Mouse (Mus musculus) liver, embryonic 12.5 days (tissue): ENCODE measurements around the gene Gm49355. TPM values are rescaled to one million over a fixed set of nuclear protein-coding genes. Genes with fewer than 3 reads are reported as not detected.

ENCODE experiments used
- ATAC-seq: fragments of 200-750 bp; cut with Nextera tagmentation; 2 replicates; pipeline ENCODE4 v1.8.0; 2017; ENCODE audit warnings: moderate number of reproducible peaks, mild to moderate bottlenecking, moderate library complexity
- H3K27ac ChIP-seq: fragments of 300-500 bp; sonication (generic); 2 replicates; pipeline ENCODE4 v1.5.1; 2016; ENCODE audit warnings: mild to moderate bottlenecking
- H3K27me3 ChIP-seq: fragments of 300-500 bp; sonication (generic); replicated peaks from 2 replicates; pipeline ENCODE4 v1.6.1; 2016; ENCODE audit warnings: mild to moderate bottlenecking, moderate library complexity
- H3K36me3 ChIP-seq: fragments of 300-500 bp; sonication (generic); 2 replicates; pipeline ENCODE4 v1.6.1; 2016; ENCODE audit warnings: mild to moderate bottlenecking, moderate library complexity
- H3K4me1 ChIP-seq: fragments of 300-500 bp; sonication (generic); 2 replicates; pipeline ENCODE4 v1.6.1; 2016
- H3K4me2 ChIP-seq: fragments of 300-500 bp; sonication (generic); 2 replicates; pipeline ENCODE4 v1.6.1; 2016; ENCODE audit warnings: mild to moderate bottlenecking, moderate library complexity
- H3K4me3 ChIP-seq: fragments of 300-500 bp; sonication (generic); 2 replicates; pipeline ENCODE4 v1.5.1; 2016; ENCODE audit warnings: mild to moderate bottlenecking, moderate library complexity
- H3K9ac ChIP-seq: fragments of 300-500 bp; sonication (generic); 2 replicates; pipeline ENCODE4 v1.6.1; 2016; ENCODE audit warnings: mild to moderate bottlenecking, moderate library complexity
- H3K9me3 ChIP-seq: fragments of 300-500 bp; sonication (generic); replicated peaks from 2 replicates; pipeline ENCODE4 v1.6.1; 2016; ENCODE audit warnings: mild to moderate bottlenecking, moderate library complexity
- WGBS: fragments of 180-500 bp; shearing (Covaris S2); methylation state at CpG from one replicate; pipeline ENCODE4 v1.1.7; 2016; ENCODE audit not compliant: insufficient replicate concordance; 5-methylcytosine and 5-hydroxymethylcytosine counted together
- polyA plus RNA-seq: library from polyadenylated mRNA; unstranded; fragments of >200 nt; fragmentation: Nextera tagmentation; extraction: Ambion mirVana; gene quantifications from 2 replicates; pipeline ENCODE4 v1.2.1, GENCODE M21; 2016

Gene Gm49355
- polyA plus RNA-seq, 1 experiment from 2014 or later = 0.08 TPM

GRCm38 (mm10) chr14:12344746-12345240 is 61.0 kb downstream of the Gm49355 start:
- no peak overlapping the region for H3K27ac ChIP-seq
- H3K4me3 ChIP-seq = no peak overlapping the region
- no peaks in the 10 kb centered on the region for H3K9me3 ChIP-seq
- no peak overlapping the region for H3K9ac ChIP-seq
- ATAC-seq = no peak
- WGBS = under 1% methylated on average over 39 of the region's 39 CpGs
- peaks cover 100% of the 10 kb centered on the region for H3K27me3 ChIP-seq
- H3K4me1 ChIP-seq = no peaks in the 10 kb centered on the region
- H3K36me3 ChIP-seq = no peaks in the 10 kb centered on the region
- H3K4me2 ChIP-seq = no peak overlapping the region

GRCm38 (mm10) chr14:12345241-12345921 is 61.6 kb downstream of the Gm49355 start:
- no peaks in the 10 kb centered on the region for H3K36me3 ChIP-seq
- 3% methylated on average over 40 of the region's 40 CpGs for WGBS
- ATAC-seq = no peak
- H3K27ac ChIP-seq = no peak overlapping the region
- peaks cover 100% of the 10 kb centered on the region for H3K27me3 ChIP-seq
- no peak overlapping the region for H3K9ac ChIP-seq
- H3K9me3 ChIP-seq = no peaks in the 10 kb centered on the region
- H3K4me2 ChIP-seq = no peak overlapping the region
- no peaks in the 10 kb centered on the region for H3K4me1 ChIP-seq
- H3K4me3 ChIP-seq = no peak overlapping the region

GRCm38 (mm10) chr14:12346011-12346864 is 62.5 kb downstream of the Gm49355 start:
- H3K27ac ChIP-seq = no peak overlapping the region
- H3K4me2 ChIP-seq = peak overlapping the region; percentile 27; the same call in 1 of the 2 replicates
- no peaks in the 10 kb centered on the region for H3K36me3 ChIP-seq
- no peak overlapping the region for H3K9ac ChIP-seq
- no peaks in the 10 kb centered on the region for H3K4me1 ChIP-seq
- H3K4me3 ChIP-seq = no peak overlapping the region
- H3K9me3 ChIP-seq = no peaks in the 10 kb centered on the region
- no peak for ATAC-seq
- 1% methylated on average over 50 of the region's 50 CpGs for WGBS
- peaks cover 100% of the 10 kb centered on the region for H3K27me3 ChIP-seq

GRCm38 (mm10) chr14:12346865-12347600 is 63.3 kb downstream of the Gm49355 start:
- H3K9me3 ChIP-seq = no peaks in the 10 kb centered on the region
- no peak overlapping the region for H3K4me3 ChIP-seq
- H3K27ac ChIP-seq = no peak overlapping the region
- ATAC-seq = no peak
- peaks cover 100% of the 10 kb centered on the region for H3K27me3 ChIP-seq
- H3K9ac ChIP-seq = no peak overlapping the region
- H3K4me2 ChIP-seq = peak overlapping the region; percentile 27; the same call in 1 of the 2 replicates
- no peaks in the 10 kb centered on the region for H3K4me1 ChIP-seq
- WGBS = 4% methylated on average over 26 of the region's 26 CpGs
- H3K36me3 ChIP-seq = no peaks in the 10 kb centered on the region

- Histone ChIP-seq H3K27ac (no peak within 1 kb of the TSS), H3K9me3 (no peaks in the 10 kb centered on the region), H3K36me3 (no peaks in the 10 kb centered on the region), H3K4me3 (no peak within 1 kb of the TSS), H3K4me2 (no peak within 1 kb of the TSS), H3K4me1 (no peaks in the 10 kb centered on the region), H3K27me3 (peaks cover 96% of the 10 kb centered on the region), H3K9ac (no peak within 1 kb of the TSS)
- 5% methylated on average over 2 of the region's 2 CpGs for WGBS
- no peak for ATAC-seq
These were observed 64.3 kb downstream of the Gm49355 start, which contains the start of gene Fezf2 for GRCm38 (mm10) chr14:12348089-12348488. TSS of gene Fezf2 (minus strand) at chr14:12348189.

- H3K9ac ChIP-seq = no peak overlapping the region
- H3K27me3 ChIP-seq = peaks cover 96% of the 10 kb centered on the region
- 9% methylated on average over 15 of the region's 15 CpGs for WGBS
- H3K9me3 ChIP-seq = no peaks in the 10 kb centered on the region
- H3K4me3 ChIP-seq = no peak overlapping the region
- no peak overlapping the region for H3K27ac ChIP-seq
- H3K4me1 ChIP-seq = no peaks in the 10 kb centered on the region
- no peaks in the 10 kb centered on the region for H3K36me3 ChIP-seq
- ATAC-seq = no peak
- no peak overlapping the region for H3K4me2 ChIP-seq
These were observed 65.7 kb downstream of the Gm49355 start for GRCm38 (mm10) chr14:12349334-12350090.

- no peak overlapping the region for H3K4me3 ChIP-seq
- no peak for ATAC-seq
- no peak overlapping the region for H3K4me2 ChIP-seq
- no peaks in the 10 kb centered on the region for H3K36me3 ChIP-seq
- no peaks in the 10 kb centered on the region for H3K9me3 ChIP-seq
- H3K27me3 ChIP-seq = peaks cover 87% of the 10 kb centered on the region
- no peak overlapping the region for H3K27ac ChIP-seq
- 9% methylated on average over 16 of the region's 16 CpGs for WGBS
- no peaks in the 10 kb centered on the region for H3K4me1 ChIP-seq
- no peak overlapping the region for H3K9ac ChIP-seq
These were observed 66.6 kb downstream of the Gm49355 start for GRCm38 (mm10) chr14:12350271-12350916.

Other genes with a start within 250 kb of the Gm49355 start
- 27.1 and 30.1 TPM in 2 replicates for gene 3830406C13Rik, start 197 bp downstream of the Gm49355 start, polyA plus RNA-seq
- gene Fezf2, start 64.2 kb downstream of the Gm49355 start, polyA plus RNA-seq = 0.06 TPM in 1 of 2 replicates, not detected in the other